Mouse (Mus musculus) liver, postnatal 0 days (tissue): ENCODE data around the gene Fam206a. TPM values are rescaled to one million over a fixed set of nuclear protein-coding genes. Genes with fewer than 3 reads are reported as not detected.

Experiments used
- ATAC-seq: fragments of 200-750 bp; cut with Nextera tagmentation; 2 replicates; pipeline ENCODE4 v1.8.0; 2017; ENCODE audit warnings: mild to moderate bottlenecking, moderate library complexity
- DNase-seq: peaks from one replicate; pipeline ENCODE4 v3.0.0-alpha.2; 2016
- H3K27ac ChIP-seq: fragments of 300-500 bp; sonication (generic); 2 replicates; pipeline ENCODE4 v1.5.1; 2014; ENCODE audit warnings: antibody characterized with exemption, moderate library complexity, mild to moderate bottlenecking, low read depth
- H3K27me3 ChIP-seq: fragments of 300-500 bp; sonication (generic); 2 replicates; pipeline ENCODE4 v1.6.1; 2014; ENCODE audit warnings: low read length, control low read depth, mixed read lengths; ENCODE audit not compliant: insufficient read depth
- H3K36me3 ChIP-seq: fragments of 300-500 bp; sonication (generic); replicated peaks from 2 replicates; pipeline ENCODE4 v1.6.1; 2014; ENCODE audit warnings: mild to moderate bottlenecking, control low read depth, low read length, moderate library complexity, mixed read lengths; ENCODE audit not compliant: insufficient read depth
- H3K4me1 ChIP-seq: fragments of 300-500 bp; sonication (generic); 2 replicates; pipeline ENCODE4 v1.6.1; 2014; ENCODE audit warnings: antibody characterized with exemption, mild to moderate bottlenecking, control low read depth; ENCODE audit not compliant: insufficient read depth
- H3K4me2 ChIP-seq: fragments of 300-500 bp; sonication (generic); 2 replicates; pipeline ENCODE4 v1.6.1; 2014; ENCODE audit warnings: low read depth, mild to moderate bottlenecking, low read length, moderate library complexity, mixed read lengths
- H3K4me3 ChIP-seq: fragments of 300-500 bp; sonication (generic); 2 replicates; pipeline ENCODE4 v1.5.1; 2014; ENCODE audit warnings: low read depth, low read length
- H3K9ac ChIP-seq: fragments of 300-500 bp; sonication (generic); replicated peaks from 2 replicates; pipeline ENCODE4 v1.6.1; 2014; ENCODE audit warnings: mild to moderate bottlenecking, moderate library complexity
- H3K9me3 ChIP-seq: fragments of 300-500 bp; sonication (generic); 2 replicates; pipeline ENCODE4 v1.6.1; 2016; ENCODE audit warnings: mild to moderate bottlenecking, control low read depth, low read length, mixed read lengths
- CTCF ChIP-seq: sonication (generic); IDR thresholded peaks from 2 replicates; pipeline ENCODE4 v1.5.1; 2016; ENCODE audit warnings: antibody characterized with exemption, low read depth
- EP300 ChIP-seq: IDR thresholded peaks from 2 replicates; pipeline ENCODE4 v1.6.1; 2016; ENCODE audit warnings: antibody characterized with exemption, low read depth, mild to moderate bottlenecking
- WGBS: fragments of 180-500 bp; shearing (Covaris S2); extraction: QIAGEN DNeasy Blood & Tissue Kit; methylation state at CpG from one replicate; pipeline ENCODE4 v1.1.7; 2014; ENCODE audit not compliant: insufficient replicate concordance; 5-methylcytosine and 5-hydroxymethylcytosine counted together
- polyA plus RNA-seq: library from polyadenylated mRNA; unstranded; fragments of >200 nt; fragmentation: Nextera tagmentation; extraction: Ambion mirVana; gene quantifications from 2 replicates; pipeline ENCODE4 v1.2.1, GENCODE M21; 2015

The Fam206a gene
- polyA plus RNA-seq, 1 experiment from 2014 or later = 2.2 TPM

- H3K36me3 ChIP-seq = no peaks in the 10 kb centered on the region
- WGBS = 65% methylated on average over 9 of the region's 9 CpGs
- no peak for DNase-seq
- no peak overlapping the region for H3K4me3 ChIP-seq
- no peak overlapping the region for H3K4me2 ChIP-seq
- H3K27me3 ChIP-seq = no peaks in the 10 kb centered on the region
- TF ChIP-seq EP300 (no peak), CTCF (no peak)
- no peak overlapping the region for H3K27ac ChIP-seq
- no peak for ATAC-seq
- peaks cover 9% of the 10 kb centered on the region for H3K4me1 ChIP-seq
- H3K9me3 ChIP-seq = no peaks in the 10 kb centered on the region
- no peak overlapping the region for H3K9ac ChIP-seq
Observed at GRCm38 (mm10) chr4:56858733-56859132, 56.6 kb downstream of the Fam206a start.

Other genes starting within 250 kb of the Fam206a start
- not detected in 2 replicates for gene Gm26657, start 62.3 kb upstream of the Fam206a start, polyA plus RNA-seq
- not detected in 2 replicates for gene Actl7b, start 60.9 kb upstream of the Fam206a start, polyA plus RNA-seq
- not detected in 2 replicates for gene Actl7a, start 58.9 kb upstream of the Fam206a start, polyA plus RNA-seq
- 7.3 and 8.1 TPM in 2 replicates for gene Elp1, start within 50 bp of the Fam206a start, polyA plus RNA-seq
- gene Ctnnal1, start 62.8 kb downstream of the Fam206a start, polyA plus RNA-seq = 4.3 and 5.1 TPM in 2 replicates
- gene Tmem245, start 145.1 kb downstream of the Fam206a start, polyA plus RNA-seq = 1.3 and 2.0 TPM in 2 replicates
- not detected in 2 replicates for gene Frrs1l, start 188.0 kb downstream of the Fam206a start, polyA plus RNA-seq